Mouse (Mus musculus): ENCODE results near the gene Sept1.

- TF ChIP-seq CTCF (IDR thresholded peaks at IDR 0.05; ENCODE audit: low read depth, low read length), result peak; percentile 71
- TF ChIP-seq POLR2A (IDR thresholded peaks at IDR 0.05; ENCODE audit: borderline replicate concordance, low read depth, low read length), result peak; percentile 65; the same call in 1 of the 2 replicates
Observed at GRCm38 (mm10) chr7:127260309-127261111, 27.6 kb upstream of the Sept1 start, which contains the start of gene Dctpp1.

Measured in bone marrow macrophage, adult 2 months (primary cell).